Mouse (Mus musculus): ENCODE measurements around the gene Gatd1.
"Not testable (repeated sequence)": the region's sequence is repeated elsewhere in the genome, so short reads cannot be mapped to it uniquely, and the experiment has no call there.

Gatd1 gene

GRCm38 (mm10) chr7:141429310-141429709, 15.4 kb upstream of the Gatd1 start, which contains the start of gene Cend1:
Cend1 (minus strand) TSS chr7:141429491.
- in situ Hi-C loops (cut with MboI, MseI) = no loop called here

- in situ Hi-C loops (cut with MboI, MseI) = no loop called here
Observed at GRCm38 (mm10) chr7:141428701-141429100, 14.8 kb upstream of the Gatd1 start.

GRCm38 (mm10) chr7:141426948-141427730, 13.2 kb upstream of the Gatd1 start:
- in situ Hi-C loops (cut with MboI, MseI) = no loop called here

GRCm38 (mm10) chr7:141423811-141424210, 9.9 kb upstream of the Gatd1 start:
- in situ Hi-C loops (cut with MboI, MseI) = no loop called here

- in situ Hi-C loops (cut with MboI, MseI) = no loop called here
Observed at GRCm38 (mm10) chr7:141420030-141420702, 6.2 kb upstream of the Gatd1 start.

- in situ Hi-C loops (cut with MboI, MseI) = no loop called here
Observed at GRCm38 (mm10) chr7:141418970-141419369, 5.0 kb upstream of the Gatd1 start.

GRCm38 (mm10) chr7:141417731-141418681, 4.1 kb upstream of the Gatd1 start:
- in situ Hi-C loops (cut with MboI, MseI) = no loop called here

- in situ Hi-C loops (cut with MboI, MseI) = no loop called here
Observed at GRCm38 (mm10) chr7:141416144-141416841, 2.4 kb upstream of the Gatd1 start.

- in situ Hi-C loops (cut with MboI, MseI) = loop anchor here (5.0 kb wide), 1 partner anchor 39 kb away; no protein-coding TSS in a partner anchor
Observed at GRCm38 (mm10) chr7:141413331-141413730, 605 bp downstream of the Gatd1 start.

- in situ Hi-C loops (cut with MboI, MseI) = loop anchor here (5.0 kb wide), 1 partner anchor 41 kb away; no protein-coding TSS in a partner anchor
Observed at GRCm38 (mm10) chr7:141411667-141412066, 2.3 kb downstream of the Gatd1 start.

GRCm38 (mm10) chr7:141410631-141411030, 3.3 kb downstream of the Gatd1 start:
- in situ Hi-C loops (cut with MboI, MseI) = loop anchor here (5.0 kb wide), 1 partner anchor 42 kb away; no protein-coding TSS in a partner anchor

GRCm38 (mm10) chr7:141408833-141409232, 5.1 kb downstream of the Gatd1 start:
- in situ Hi-C loops (cut with MboI, MseI) = no loop called here

GRCm38 (mm10) chr7:141407670-141408069, 6.3 kb downstream of the Gatd1 start:
- in situ Hi-C loops (cut with MboI, MseI) = not testable (repeated sequence)

GRCm38 (mm10) chr7:141405466-141405865, 8.5 kb downstream of the Gatd1 start:
- in situ Hi-C loops (cut with MboI, MseI) = no loop called here

GRCm38 (mm10) chr7:141403305-141403704, 10.6 kb downstream of the Gatd1 start:
- in situ Hi-C loops (cut with MboI, MseI) = no loop called here

GRCm38 (mm10) chr7:141395348-141395747, 18.6 kb downstream of the Gatd1 start:
- in situ Hi-C loops (cut with MboI, MseI) = no loop called here

- in situ Hi-C loops (cut with MboI, MseI) = no loop called here
Observed at GRCm38 (mm10) chr7:141394771-141395170, 19.2 kb downstream of the Gatd1 start.

- in situ Hi-C loops (cut with MboI, MseI) = no loop called here
Observed at GRCm38 (mm10) chr7:141394158-141394557, 19.8 kb downstream of the Gatd1 start.

GRCm38 (mm10) chr7:141392552-141393222, 21.2 kb downstream of the Gatd1 start:
- in situ Hi-C loops (cut with MboI, MseI) = no loop called here
